Mouse (Mus musculus) cerebellum, postnatal 14 days (tissue): ENCODE measurements around the gene Cdc42ep4.
A peak's percentile ranks its signal among the peaks of the same experiment; 100 is the strongest.

Experiments used
- DNase-seq, 2 experiments: peaks; one replicate each; pipeline ENCODE4 v3.0.0; 2021; ENCODE audit warnings: mixed read lengths in 2 of 2

The Cdc42ep4 gene

DNA sequence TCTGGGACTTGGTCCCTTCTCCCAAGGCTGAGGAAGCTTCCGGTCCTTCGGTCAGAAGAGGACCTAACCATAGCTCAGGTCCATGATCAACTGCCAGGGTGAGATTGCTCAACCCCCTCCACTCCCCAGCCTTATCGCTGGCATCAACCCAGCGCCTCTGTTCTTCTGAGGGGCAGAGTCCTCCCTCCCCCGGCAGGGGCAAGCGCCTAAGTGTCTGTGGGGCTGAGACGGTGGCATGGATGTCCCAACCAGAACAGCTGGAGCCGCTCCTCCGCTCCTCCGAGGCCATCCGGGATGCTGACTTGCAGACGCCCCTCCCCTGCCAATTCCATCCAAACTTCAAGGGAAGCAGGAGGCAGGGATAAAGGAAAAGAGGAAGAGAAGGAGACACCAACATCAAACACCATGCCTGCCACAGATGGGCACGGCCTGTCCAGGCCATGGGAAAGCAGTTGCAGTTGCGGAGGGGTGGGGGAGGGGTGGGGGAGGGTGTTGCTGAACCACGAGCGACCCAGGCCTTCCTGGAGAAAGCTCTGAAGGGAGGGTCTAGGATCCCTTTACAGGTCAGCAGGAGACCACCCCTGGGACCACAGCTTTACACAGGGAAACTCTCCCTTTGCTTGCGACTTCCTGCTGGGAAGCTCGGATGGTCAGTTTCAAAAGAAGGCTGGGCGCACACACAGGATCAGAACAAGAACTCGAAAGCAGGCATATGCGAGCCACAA is 2.7 kb downstream of the Cdc42ep4 start:
- no peak for DNase-seq

DNA sequence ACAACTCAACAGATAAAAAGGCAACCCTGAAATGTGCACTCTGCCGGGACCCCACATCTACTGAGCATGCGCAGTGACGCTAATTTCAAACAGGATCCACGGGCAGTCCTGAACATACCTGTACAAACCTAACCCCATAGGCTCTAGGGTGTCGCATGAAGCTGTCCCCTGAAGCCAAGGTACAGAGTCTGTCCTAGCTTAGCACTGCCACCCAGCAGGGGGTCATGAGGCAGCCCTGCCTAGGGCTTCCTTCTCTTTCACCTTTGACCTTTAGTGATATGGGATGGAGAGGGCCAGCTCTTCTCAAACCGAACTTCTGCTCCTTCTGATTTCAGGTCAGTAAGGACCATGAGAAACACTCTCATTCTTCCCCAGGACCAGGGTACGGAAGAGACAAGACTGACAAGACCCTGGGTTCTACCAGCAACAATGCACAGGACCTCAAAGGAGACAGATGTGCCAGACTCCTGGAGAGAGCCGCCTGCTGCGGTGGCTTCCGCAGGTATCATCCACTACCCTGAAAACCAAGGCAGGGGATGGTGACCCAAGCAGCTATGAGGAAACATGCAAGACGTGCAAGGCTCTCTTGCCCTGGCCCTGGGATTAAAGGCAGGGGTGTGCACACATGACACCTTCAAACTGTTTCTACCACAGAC is 3.8 kb downstream of the Cdc42ep4 start:
- no peak for DNase-seq

DNA sequence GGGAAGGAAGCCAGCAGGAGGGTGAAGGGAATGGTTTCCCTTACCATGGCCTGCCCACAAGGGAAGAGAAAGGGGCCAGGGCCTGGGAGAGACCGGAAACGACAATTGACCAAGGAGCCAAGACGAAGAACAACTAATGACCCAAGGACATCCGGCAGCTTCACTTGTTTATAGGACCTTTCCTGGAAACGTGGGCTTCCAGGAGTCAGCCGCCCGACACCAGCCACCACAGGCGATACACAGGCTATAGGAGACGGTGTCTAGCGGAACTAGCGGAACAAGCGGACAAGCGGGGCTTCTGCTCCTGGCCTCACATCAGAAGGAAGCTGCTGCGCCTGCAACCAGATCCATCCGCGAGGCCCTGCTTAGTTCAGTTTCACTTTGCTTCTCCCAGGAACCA is 4.6 kb downstream of the Cdc42ep4 start:
- DNase-seq, result no peak

DNA sequence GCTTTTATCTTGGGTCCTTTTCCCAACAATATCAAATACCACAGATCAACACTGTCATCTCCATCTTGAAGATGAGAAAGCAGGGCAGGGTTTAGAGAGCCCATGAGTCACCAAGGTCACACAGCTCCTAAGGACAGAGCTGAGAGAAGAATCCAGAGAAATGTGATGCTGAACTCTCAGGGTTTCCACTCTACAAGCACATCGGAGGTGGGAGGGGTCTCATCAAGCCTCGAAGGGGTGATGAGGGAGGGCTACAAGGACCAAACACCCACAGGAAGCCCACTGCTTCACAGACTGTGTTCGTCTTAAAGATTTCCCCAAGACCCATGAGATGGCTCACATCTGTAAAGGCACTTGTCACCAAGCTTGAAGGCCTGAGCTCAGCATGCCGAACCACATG is 5.7 kb downstream of the Cdc42ep4 start:
- no peak for DNase-seq

DNA sequence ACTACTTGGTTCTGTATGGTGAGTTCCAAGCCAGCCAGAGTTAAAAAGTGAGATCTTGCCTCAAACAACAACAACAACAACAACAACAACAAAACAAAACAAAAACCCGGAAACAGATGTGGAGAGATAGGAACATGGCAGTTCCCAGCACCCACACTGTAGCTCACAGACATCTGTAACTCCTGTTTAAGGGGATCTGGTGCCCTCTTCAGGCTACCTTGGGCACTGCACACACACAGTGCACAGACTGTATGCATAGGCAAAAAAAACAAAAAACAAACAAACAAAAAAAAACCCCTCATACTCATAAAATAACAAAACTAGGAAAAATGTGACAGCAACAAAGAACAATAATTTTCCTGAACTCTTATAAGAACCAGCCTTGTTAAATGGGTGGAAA is 8.7 kb downstream of the Cdc42ep4 start:
- DNase-seq, result peak in 1 of 2 experiments; percentile 28

DNA sequence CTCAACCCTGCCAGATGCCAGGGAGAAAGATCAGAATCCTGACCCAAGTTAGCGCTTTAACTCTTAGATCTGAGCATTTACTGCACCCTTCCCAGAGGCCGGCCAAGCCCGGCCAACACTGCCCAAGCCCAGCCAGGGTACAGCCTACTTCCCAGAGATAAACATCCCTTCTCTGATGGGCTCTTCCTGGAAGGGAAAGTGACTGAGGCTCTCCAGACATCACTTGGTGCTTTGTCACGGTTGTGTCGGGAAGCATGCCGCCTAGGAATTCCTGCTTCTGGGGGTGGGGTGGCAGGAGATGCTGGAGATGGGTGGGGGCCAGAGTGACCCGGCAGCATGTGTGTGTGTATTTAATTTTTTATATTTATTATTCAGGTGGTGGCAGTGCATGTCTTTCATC is 11.6 kb downstream of the Cdc42ep4 start:
- no peak for DNase-seq

DNA sequence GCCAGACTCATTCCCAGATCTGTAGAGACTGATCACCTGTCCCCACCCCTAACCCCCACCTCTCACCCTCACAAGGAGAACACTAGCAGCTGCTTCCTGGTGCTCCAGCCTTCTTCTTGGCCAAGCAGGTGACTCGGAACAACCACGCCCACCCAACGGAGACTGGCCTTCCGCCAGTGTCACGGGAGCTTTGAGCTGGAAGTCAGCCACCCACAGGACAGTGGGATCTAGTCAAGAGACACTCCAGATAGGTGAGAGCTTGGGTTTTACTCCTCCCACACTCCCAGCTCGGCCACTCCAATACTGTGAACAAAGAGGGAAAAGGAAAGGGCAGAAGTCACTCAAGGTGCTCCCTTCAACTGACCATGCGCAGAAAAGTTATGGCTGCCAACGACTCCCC is 12.5 kb downstream of the Cdc42ep4 start:
- DNase-seq, result peak; percentile 46 to 65

DNA sequence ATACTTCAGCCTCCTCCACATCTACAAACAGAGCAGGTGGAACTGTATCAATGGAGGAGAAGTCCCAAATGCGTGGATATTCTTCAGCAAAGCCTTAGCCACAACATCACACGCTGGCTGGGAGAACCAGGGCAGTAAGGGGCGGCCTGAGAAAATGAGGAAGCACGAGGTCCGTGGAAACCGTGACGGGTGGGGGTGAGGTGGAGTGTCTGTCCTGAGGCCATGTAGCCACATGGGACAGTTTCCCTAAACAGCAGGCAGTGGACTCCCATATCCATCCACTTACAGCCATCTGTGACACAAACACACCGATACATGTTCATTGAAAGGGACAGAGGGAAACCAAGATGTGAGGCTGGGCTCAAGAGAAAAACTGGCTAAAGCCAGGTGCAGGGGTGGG is 13.8 kb downstream of the Cdc42ep4 start:
- no peak for DNase-seq

DNA sequence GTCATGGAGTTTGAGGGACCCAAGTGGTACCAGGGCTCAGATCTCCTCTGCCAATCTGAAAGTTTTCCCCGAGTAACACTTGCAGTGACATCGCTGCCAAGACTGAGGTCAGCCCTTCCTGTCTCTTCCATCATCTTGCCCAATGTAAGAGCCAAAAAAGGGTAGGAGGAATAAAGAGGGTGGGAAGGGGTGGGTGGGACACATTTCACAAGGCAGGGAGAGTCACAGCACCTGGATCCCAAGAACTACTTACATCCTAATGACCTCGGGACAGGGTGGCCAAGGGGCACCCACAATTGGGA is 14.2 kb downstream of the Cdc42ep4 start:
- no peak for DNase-seq

DNA sequence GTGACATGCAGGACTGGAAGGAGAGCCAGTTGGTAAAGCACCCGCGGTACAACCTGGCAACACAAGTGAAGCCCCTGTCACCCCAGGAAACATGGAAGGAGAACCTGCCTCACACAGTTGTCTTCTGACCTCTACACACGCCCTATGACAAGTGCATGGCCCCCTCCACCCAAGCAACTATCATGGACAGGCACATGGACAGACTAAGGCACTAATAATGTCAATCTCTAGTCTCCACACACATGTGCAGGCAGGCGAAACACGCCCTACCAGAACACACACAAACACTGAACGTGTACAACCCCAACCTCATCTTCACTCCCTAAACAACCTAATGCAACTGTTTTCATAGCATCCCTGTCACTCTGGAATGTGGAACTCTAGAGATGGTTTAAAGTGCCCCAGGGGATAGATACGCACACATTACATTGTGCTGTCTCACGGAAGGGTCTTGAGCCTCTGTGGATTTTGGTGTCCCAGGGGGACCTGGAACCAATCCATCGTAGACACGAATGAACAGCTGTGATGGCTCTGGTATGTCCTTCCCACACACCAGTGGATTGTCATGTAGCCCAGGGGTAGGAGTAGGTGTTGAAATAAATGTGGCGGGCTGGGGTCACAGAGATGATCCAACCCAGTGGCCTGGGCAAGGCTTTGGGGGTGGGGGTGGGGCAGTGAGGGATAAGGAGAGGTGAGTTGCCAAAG is 14.7 kb downstream of the Cdc42ep4 start:
- DNase-seq, result no peak

DNA sequence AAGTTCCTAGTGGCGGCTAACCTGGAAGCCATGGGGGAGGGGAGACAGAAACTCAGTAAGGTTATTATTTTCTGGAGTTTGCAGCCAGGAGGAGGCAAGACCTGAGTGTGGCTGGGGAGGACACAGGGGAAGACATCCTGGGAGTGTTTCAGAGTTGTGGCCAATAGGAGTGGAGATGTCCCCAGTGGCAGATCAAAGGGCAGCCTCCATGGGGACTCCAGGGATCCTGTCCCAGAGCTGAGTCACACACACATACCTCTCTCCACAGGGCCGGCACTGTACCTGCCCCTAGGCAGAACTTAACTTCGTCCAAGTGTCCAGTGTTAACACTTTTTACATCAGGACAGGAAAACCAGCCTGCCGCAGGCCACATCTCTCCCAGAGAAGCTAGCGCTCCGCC is 16.5 kb downstream of the Cdc42ep4 start:
- DNase-seq, result no peak

DNA sequence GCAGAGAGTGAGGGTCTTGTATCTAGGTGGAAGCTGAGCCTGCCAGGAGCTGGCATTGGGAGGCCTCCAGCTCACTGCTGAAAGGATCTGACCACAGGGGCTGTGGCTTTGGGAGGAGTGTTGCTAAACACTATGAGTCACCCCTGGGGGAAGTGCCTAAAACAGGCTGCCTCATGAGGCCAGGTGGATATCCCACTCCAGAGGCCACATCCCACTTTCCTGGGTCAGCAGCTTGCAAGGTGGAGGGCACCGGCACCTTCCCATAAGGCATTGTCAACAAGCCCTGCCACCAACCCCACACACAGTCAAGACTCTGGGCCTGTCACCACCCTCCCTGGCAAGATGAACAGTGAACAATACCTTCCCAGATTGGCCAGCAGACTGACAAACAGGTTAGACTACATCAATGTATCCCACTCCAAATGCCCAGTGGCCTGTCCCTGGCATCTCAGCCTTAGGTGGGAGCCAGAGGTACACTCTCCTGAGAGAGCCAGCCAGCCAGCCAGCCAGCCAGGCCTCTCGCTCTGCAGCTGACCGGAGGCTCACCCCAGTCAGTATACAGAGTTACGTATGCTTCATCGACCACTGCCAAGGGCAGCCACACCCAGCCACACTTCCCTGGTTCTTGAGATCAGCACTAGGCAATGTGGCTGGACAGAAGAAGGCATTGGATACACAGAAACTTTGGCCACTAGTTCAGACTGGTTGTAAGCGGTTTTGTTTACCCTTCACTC is 17.9 kb downstream of the Cdc42ep4 start:
- DNase-seq, result no peak

DNA sequence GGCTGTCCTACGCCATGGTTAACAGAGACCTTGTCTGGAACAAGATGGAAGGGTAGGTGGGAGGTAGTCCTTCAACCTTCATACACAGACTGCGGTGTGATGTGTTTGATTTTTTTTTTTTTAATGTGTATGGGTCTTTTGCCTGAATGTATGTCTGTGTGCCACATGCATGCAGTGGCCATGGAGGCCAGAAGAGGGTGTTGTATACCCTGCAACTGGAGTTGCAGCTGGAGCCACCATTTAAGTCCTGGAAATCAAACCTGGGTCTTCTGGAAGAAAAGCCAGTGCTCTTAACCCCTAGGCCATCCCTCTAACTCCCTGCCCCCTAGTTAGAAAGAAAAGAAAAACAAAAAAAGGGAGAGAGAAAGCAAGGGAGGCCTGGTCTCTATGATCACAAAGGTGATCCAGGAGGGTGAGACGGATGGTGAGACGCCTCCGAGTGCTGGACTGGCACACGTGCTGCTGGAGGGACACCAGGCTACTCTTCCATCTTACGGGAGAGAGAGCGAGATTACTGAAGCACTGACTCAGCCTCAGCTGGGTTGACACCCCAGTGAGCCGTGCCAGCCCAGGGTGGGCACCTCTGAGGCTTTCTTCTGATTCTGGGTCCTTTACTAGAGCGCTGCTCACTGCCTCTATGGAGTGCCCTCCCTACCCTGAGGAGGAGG is 19.6 kb downstream of the Cdc42ep4 start:
- no peak for DNase-seq

DNA sequence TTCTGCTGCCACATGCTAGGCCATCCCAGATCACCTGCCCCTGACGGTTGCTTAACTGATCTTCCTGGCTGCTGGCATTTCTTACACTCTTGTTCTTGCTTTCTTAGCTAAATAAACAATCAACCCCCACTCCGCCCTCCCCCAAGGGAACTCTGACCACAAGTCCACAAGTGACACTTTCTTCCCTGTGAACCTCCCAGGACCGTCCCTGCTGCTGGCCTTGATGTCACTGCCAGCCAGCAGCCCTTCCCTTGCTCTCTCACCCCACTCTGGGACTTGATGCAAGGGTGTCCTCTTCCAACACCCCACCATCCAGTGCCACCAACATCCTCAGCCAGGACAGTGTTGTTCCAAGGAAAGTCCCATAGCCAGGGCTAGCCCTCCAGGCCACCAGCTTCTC is 20.8 kb downstream of the Cdc42ep4 start:
- no peak for DNase-seq

DNA sequence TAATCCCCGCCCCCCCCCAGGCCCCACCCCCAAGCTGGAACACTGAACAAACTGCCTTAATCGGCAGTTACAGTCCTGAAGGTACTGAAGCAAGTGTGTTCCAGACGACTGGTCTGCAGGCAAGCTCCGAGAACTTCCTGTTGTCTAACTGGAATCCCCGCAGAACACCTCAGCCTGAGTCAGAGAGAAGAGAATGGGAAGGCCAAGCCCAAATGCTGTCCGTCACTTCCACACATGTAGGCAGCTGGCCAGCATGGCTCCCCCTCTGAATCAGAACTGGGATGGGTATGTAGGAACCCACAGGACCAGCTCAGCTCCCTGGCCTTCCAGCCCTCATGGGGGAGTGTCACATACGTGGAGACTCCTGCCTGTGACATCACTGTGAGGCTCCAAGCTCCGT is 21.8 kb downstream of the Cdc42ep4 start:
- DNase-seq, result no peak

DNA sequence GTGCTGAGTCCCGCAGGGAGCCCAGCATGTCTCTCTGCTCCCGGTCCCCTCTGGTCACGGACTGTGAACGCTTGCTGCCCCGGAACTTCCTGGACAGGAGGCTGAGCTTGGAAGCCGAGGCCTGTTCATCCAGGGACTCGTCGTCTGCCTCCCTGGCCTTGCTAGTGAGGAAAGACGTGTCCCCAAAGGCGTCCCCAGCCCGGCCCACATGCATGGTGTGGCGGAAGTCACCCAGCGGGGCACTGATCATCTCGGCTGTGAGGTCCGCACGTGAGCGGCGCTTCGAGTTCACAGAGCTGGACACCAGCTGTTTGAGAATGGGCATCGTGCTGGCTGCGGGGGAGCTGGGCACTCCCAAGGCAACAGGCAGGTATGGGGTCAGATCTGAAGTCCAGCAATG is 22.4 kb downstream of the Cdc42ep4 start:
- no peak for DNase-seq

DNA sequence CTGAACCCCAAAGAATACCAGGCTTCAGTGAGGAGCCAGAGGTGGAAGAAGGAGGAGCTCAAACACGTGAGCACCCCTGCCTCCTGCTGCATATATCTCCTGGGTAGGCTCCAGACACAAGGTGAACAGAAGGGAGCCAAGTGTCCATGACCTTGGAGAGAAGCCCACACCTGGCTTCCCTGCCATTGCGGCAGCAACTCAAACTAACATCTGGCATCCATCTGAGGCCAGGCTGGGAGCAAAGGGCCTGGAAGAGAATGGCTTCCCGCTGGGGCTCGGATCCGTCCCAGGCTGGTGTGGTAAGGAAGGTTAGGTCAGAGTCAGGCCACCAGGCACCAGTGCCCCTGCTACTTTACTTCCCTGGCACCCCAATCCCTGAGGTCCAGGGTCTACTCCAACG is 23.7 kb downstream of the Cdc42ep4 start:
- no peak for DNase-seq

DNA sequence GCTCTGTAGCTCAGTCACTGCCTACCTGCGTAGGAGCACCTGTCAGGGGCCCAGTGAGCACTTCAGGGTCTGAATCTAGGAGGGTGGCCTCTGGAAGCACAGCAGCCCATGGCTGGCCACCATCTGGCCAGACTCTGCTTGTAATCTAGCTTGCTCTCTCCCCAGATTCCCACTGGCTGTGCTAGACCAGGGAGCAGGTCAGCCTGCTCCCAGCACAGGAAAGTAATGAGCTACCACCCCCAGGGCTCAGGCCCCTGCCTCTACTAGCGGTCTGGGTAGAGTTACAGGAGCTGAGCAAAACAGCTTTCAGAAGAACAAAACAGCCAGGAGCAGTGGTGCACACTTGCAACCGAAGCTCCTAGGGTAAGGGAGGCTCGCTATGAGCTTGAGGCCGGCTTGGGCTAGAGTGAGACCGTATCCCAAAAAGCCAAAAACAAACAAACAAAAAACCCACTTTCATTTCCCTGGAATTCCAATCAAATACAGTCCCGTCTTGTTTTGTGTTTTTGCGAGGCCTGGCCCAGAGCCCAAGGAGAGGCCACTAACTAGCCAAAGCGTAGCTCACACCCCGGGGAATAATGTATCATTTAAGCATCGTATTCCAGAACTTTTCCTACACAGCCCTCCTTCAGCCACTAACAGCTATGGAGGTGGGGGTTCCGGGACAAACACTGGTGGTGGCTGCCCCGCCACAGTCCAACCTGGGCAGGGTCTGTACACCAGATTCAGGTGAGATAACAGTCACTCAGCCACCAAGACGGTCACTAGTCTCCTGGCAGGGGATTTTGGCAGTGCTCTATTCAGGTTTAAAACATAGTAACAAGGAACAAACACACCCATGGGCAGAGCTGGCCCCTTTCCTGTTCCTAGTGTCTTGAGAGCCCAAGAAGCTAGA is 24.4 kb downstream of the Cdc42ep4 start:
- no peak for DNase-seq

DNA sequence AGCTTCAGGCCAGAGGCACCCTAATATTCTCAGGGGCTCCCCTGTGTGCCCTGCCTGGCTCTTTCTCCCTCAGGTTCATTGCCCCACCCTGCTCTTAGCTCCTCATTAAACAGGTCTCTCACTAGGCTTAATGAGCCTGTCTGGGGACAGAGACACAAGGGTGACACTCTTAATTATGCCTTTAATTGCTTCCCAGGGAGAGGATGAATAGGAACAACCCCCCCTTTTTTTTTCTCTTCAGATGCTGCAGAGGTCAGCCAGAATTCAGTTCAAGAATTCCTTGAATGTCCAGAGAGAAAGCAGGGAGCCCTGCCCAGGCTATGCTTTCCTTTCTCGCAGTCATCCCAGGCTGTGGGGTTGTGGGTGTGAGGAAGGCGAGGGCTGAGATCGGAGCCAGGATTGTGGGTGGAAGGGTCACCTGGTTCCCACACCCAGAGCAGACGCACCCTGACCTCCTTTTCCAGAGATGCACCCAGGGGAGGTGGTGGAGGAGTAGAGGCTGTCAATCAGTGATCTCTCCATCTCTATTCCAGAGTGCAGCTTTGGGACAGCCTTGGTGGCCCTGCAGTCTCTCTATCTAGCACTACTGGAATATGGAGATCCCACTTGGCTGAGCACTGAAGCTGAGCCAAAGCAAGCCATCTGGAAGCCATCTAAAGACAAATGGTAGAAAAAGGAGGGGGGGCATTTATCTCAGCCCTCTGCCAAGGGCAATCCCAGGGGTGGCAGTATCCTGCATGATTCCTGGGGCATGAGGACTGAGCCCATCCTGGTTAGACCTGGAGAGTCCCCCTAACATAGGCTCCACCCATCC is 26.2 kb downstream of the Cdc42ep4 start:
- DNase-seq, result peak in 1 of 2 experiments; percentile 54

DNA sequence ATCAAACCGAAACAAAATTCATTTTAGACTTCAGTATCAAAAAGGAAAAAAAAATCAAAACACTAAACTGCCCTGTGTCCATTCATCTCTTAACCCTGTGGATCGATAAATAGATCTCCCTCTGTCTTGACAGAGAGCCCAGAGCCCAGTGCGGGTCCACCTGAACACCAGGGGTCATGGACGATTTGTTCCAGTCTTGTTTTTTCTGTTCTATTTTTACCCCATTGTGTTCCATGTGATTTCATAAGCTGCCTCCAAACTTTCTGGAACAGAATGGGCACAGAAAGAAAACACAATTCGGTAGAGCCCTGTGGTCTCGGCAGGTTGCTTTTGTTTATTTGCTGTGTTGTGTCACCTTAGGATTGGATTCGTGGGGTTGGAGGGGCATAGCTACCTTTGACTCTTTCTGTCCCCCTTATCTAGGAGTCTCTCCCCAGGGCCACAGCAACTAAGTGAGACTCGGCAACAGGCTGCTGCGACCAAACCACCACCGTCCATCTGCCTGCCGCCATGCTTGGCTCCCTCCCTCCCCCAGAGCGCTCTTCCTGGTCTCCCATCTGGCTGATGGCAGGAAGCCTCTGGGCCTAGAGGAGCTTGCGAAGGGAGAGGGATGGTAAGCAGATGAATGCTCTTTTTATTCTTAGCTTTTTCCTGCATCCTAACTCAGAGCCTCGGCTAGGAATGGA is 29.1 kb downstream of the Cdc42ep4 start:
- peak; percentile 46 to 51 for DNase-seq
